Mouse (Mus musculus) frontal cortex, adult (tissue): ENCODE measurements around the gene Syndig1l.
A peak's percentile ranks its signal among the peaks of the same experiment; 100 is the strongest.

Experiments
- ATAC-seq: cut with Nextera tagmentation; 2 replicates; pipeline ENCODE4 v1.9.2; 2017; ENCODE audit warnings: mild to moderate bottlenecking, moderate library complexity, mixed read lengths; ENCODE audit not compliant: low TSS enrichment

The Syndig1l gene

GRCm38 (mm10) chr12:84698319-84699081 lies at the start of gene Syndig1l:
Syndig1l (minus strand) TSS chr12:84698831.
- peak; percentile 72 for ATAC-seq

DNA sequence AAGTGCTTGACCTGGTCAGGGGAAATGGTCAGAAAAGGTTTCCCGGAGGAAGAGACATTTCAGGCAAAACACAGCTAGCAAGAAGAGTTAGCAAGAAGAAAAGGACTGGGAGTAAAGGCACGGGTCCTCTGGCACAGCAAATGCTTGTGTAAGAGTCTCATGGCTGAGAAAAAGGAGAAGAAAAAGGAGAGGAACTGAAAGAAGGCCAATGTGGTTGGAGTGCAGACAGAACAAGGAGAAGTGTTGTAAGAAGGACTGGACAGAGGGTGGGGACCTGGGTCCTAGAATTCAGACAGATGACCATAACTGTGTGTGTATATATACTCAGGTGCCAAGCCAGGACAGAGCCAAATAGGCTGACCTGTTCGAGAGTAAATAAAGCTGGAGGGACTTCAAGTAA lies 49.5 kb upstream of the Syndig1l start:
- ATAC-seq, result no peak

DNA sequence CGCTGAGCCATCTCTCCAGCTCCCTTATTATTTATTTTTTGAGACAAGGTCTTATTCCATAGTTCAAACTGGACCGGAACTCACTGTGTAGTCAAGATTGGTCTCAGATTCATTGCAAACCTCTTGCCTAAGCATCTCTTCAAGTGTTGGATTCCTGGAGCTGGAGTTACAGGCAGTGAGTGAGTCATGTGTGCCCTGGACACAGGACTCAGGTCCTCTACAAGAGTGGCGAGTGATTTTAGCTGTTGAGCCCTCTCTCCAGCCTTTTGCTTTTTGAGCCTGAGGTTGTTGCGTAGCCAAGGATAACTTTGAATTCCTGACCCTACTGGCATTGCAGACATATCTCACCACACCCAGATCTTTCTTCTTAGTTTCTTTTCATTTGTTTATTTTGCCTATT lies 47.1 kb upstream of the Syndig1l start:
- no peak for ATAC-seq

DNA sequence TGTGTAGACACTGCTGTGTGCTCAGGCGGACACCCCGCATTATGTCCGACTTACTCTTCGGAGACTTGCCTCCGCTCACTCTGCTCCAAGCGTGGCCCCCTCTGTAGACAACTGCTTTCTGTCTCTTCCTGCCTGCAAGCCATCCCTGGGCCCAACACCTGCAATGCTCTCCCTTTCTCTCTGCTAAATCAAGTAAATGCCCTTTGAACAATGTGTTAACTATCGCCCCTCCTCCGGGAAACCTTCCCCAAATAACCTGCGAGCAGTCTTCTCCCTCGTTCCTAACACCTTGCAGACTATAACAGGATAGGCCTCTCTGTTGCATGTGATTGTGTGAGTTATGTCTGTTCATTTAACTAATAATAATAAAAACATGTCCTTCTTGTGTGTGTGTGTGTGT lies 44.9 kb upstream of the Syndig1l start:
- no peak for ATAC-seq

DNA sequence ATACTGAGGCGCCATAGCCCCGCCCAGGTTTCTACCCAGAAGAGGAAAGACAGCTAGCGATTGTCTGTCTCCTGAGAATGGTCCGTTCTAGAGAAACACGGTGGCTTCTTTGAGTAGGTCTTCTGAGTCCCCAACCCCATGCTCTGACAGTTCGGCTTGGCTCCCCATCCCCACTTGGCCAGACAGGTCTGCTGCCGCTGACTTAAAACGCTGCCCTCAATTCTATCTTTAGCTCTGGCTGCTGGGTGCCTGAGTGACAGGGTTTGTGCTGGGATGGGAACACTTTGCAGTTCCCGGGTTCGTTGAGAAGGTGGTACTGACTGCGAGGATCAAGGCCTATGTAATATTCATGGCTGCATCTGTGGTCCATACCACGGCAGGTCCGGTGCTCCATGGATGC lies 34.7 kb upstream of the Syndig1l start:
- ATAC-seq, result no peak

GRCm38 (mm10) chr12:84728421-84728820 lies 29.8 kb upstream of the Syndig1l start:
- no peak for ATAC-seq

DNA sequence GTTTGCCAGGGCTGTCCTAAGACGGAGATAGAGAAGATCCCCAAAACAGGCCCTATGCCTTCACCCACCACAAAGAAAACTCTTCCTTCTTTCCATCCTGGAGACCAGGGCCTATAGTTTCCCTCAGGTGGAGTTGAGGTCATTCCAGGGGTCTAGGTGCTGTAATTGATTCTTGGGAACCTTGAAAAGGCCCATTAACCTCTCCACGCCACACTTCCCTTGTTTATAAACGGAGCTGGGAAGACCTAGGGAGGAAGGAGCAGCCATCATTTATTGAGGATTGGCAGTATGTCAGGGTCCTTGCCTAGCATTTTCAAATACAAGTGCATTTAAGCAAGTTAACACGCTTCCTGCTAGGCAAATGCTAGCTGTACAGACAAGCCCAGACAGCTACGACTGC lies 28.8 kb upstream of the Syndig1l start:
- no peak for ATAC-seq

- ATAC-seq, result no peak
Measured at GRCm38 (mm10) chr12:84726986-84727385, 28.4 kb upstream of the Syndig1l start.

- no peak for ATAC-seq
Measured at GRCm38 (mm10) chr12:84726391-84726790, 27.8 kb upstream of the Syndig1l start.

- no peak for ATAC-seq
Measured at GRCm38 (mm10) chr12:84718462-84719244, 20.0 kb upstream of the Syndig1l start.

- ATAC-seq, result no peak
Measured at GRCm38 (mm10) chr12:84714578-84714977, 15.9 kb upstream of the Syndig1l start.

DNA sequence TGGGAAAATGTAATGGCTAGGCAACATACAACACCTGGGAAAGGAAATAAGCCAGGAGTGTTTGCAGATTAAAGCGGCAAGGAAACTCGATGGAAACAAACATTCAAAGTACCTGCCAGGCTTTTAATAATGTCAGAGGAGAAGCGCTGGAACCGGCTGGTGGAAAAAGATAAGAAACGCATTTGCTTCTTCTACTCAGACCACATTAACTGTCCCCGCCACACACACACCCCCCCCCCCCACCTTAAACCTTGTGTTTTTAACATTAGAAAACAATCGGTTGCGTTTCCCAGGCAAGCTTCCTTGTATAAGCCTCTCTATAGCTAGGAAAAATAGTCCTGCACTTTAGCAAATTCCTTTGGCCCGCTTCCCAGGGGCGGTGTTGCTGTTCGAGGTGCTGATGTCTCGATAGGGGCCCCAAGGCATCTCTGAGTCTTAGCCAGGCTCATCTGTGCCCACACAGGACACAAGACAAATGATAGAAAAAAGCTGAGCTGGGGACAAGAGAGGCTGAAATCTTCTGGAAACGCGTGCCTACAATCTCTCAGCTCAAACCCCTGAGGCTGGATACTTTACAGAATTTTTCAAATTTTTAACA lies 11.3 kb upstream of the Syndig1l start:
- ATAC-seq, result no peak

DNA sequence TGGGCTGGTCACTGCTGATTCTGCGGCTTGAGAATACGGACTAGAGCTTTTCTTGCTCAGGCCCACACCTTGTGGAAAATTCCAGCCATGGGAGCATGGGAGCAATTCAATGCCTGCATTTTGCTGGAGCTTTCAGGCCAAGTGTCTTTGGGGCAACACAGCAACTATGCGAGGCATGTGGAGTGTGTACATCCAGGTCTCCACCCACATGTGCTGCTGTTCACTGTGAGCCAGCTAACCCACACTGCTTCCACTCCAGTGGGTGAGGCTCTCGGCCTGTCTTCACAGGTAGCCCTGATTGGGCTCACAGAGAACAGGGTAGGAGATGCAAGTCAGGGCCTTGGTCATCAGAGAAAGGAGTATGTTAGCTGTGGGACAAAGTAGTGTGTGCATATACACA lies 9.2 kb upstream of the Syndig1l start:
- no peak for ATAC-seq

- ATAC-seq, result no peak
Measured at GRCm38 (mm10) chr12:84706886-84707285, 8.3 kb upstream of the Syndig1l start.

- ATAC-seq, result no peak
Measured at GRCm38 (mm10) chr12:84702586-84702985, 4.0 kb upstream of the Syndig1l start.

DNA sequence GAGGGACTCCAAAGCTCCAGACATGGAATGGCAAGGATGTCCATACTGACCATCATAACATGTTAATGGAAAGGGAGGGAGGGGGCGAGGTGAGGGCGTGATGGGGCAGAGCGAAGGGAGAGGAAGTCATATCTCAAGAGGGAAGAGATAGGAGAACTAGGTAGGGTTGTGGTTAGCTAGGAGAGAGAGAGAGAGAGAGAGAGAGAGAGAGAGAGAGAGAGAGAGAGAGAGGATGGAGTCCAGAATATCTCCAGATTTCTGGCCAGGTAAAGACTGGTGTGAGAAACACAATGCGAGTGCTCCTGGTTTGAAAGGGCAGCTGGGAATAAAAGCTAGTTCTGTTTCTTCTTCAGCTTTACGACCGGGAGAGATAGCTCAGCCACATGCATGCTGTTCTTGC lies 6.5 kb downstream of the Syndig1l start:
- ATAC-seq, result no peak

DNA sequence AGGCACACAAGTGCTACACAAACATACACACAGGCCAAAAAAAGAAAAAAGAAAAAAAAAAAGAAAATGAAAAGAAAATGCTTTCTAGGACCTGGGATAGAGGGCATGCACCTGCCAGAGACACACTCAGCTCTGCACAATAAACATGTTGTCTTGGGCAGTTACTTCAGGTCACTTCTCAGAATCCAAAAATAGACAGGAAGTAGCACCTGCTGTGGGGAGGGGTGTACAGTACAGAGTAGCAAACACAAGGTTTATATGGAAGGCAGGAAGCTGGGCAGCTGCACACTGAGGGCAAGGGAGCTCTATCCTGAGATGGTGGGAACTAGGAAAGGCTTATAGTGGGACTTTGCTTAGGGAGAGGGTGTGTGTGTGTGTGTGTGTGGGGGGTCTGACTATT lies 7.3 kb downstream of the Syndig1l start:
- no peak for ATAC-seq

- ATAC-seq, result no peak
Measured at GRCm38 (mm10) chr12:84689051-84689450, 9.6 kb downstream of the Syndig1l start.

GRCm38 (mm10) chr12:84687531-84687930 lies 11.1 kb downstream of the Syndig1l start:
- ATAC-seq, result no peak

DNA sequence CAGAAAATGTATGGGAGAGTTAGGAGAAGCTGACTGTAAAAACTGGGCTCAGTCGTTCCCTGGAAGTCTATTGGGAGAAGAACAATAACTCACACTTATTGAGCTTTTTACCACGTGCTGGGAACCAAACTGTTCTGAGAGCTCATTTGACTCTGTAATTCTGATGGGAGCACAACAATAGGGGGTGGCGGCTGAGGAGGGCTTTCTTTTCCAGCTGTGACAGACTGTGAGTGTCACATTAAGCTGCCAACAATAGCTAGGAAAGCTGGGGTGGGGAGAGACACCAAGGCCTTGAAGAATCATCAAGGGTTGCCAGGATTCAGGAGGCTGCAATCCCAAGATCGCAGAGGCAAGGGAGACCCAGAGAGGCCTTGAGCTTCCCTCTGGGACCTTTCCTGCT lies 12.5 kb downstream of the Syndig1l start:
- no peak for ATAC-seq

- no peak for ATAC-seq
Measured at GRCm38 (mm10) chr12:84684569-84684968, 14.1 kb downstream of the Syndig1l start.

DNA sequence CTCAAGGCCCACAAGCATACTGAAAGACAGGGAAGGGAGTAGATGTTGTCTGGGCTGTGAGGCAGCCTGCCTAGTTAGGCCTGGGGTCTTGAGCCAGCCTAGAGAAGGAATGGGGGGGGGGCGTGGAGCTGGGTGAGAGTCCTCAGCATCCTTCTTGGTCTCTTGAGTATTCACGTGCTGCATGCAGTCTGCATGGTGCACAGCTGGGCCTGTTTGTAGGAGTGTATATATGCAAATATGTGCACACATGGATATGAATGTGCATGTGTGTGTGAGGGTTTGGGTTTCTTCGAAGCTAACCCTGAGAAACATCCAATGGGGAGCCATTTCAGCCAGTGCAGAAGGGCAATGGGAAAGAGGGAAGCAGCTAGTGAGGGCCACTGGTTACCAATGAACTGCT lies 22.6 kb downstream of the Syndig1l start:
- ATAC-seq, result no peak
